Mouse (Mus musculus) small intestine, adult 2 months (tissue): ENCODE results near the gene A430078G23Rik.
"Not testable (repeated sequence)": the region's sequence is repeated elsewhere in the genome, so short reads cannot be mapped to it uniquely, and the experiment has no call there.

Experiments
- CTCF ChIP-seq: fragments of 200-500 bp; IDR thresholded peaks from 2 replicates; pipeline ENCODE4 v1.5.1; 2012; ENCODE audit warnings: low read depth, mild to moderate bottlenecking, control low read depth, inconsistent platforms, low read length, moderate library complexity, mixed read lengths; ENCODE audit not compliant: insufficient replicate concordance, insufficient read length; ENCODE audit errors: extremely low read depth
- POLR2A ChIP-seq: fragments of 200-500 bp; IDR thresholded peaks from 2 replicates; pipeline ENCODE4 v1.6.1; 2012; ENCODE audit warnings: low read depth, mild to moderate bottlenecking, control low read depth, inconsistent platforms, low read length, moderate library complexity

- TF ChIP-seq CTCF, POLR2A: not testable (repeated sequence)
Measured at GRCm38 (mm10) chr8:3319267-3319666, 33.9 kb upstream of the A430078G23Rik start.
